Mouse (Mus musculus) cortical plate, adult 2 months (tissue): ENCODE measurements around the gene Wdr25. TPM values are rescaled to one million over a fixed set of nuclear protein-coding genes. Genes with fewer than 3 reads are reported as not detected.

ENCODE experiments used
- H3K27ac ChIP-seq: fragments of 200-500 bp; 2 replicates; pipeline ENCODE4 v1.5.1; 2012; ENCODE audit warnings: low read length, control low read depth, inconsistent platforms; ENCODE audit not compliant: insufficient read depth
- H3K4me1 ChIP-seq: fragments of 200-500 bp; 2 replicates; pipeline ENCODE4 v1.6.1; 2011; ENCODE audit warnings: low read length; ENCODE audit not compliant: control insufficient read depth, insufficient read depth
- H3K4me3 ChIP-seq: fragments of 200-500 bp; 2 replicates; pipeline ENCODE4 v1.5.1; 2011; ENCODE audit warnings: mild to moderate bottlenecking, low read length, control low read depth; ENCODE audit not compliant: insufficient read depth
- CTCF ChIP-seq: fragments of 200-500 bp; IDR thresholded peaks from 2 replicates; pipeline ENCODE4 v1.5.1; 2011; ENCODE audit warnings: mild to moderate bottlenecking, control low read depth, low read length; ENCODE audit not compliant: insufficient read depth; ENCODE audit errors: extremely low read depth
- POLR2A ChIP-seq: fragments of 200-500 bp; IDR thresholded peaks from 2 replicates; pipeline ENCODE4 v1.6.1; 2011; ENCODE audit warnings: mild to moderate bottlenecking, low read length, control low read depth; ENCODE audit not compliant: insufficient read depth; ENCODE audit errors: extremely low read depth
- polyA plus RNA-seq: library from polyadenylated mRNA; depleted of rRNA; stranded (reverse); fragments of >200 nt; gene quantifications from 2 replicates; pipeline ENCODE4 v1.2.3, GENCODE M21; 2012

The Wdr25 gene
- polyA plus RNA-seq, 1 experiment: 13.6 TPM

- no peak overlapping the region for H3K4me3 ChIP-seq
- H3K4me1 ChIP-seq: no peaks in the 10 kb centered on the region
- TF ChIP-seq POLR2A (no peak), CTCF (no peak)
- H3K27ac ChIP-seq: no peak overlapping the region
These were observed 86.5 kb downstream of the Wdr25 start for GRCm38 (mm10) chr12:108979977-108980376.

GRCm38 (mm10) chr12:108981941-108982683 lies 88.7 kb downstream of the Wdr25 start:
- H3K27ac ChIP-seq: no peak overlapping the region
- TF ChIP-seq CTCF (no peak), POLR2A (no peak)
- H3K4me1 ChIP-seq: no peaks in the 10 kb centered on the region

GRCm38 (mm10) chr12:108982684-108982960 lies 89.2 kb downstream of the Wdr25 start:
- no peak overlapping the region for H3K4me3 ChIP-seq
- no peak overlapping the region for H3K27ac ChIP-seq
- no peaks in the 10 kb centered on the region for H3K4me1 ChIP-seq
- TF ChIP-seq POLR2A (no peak), CTCF (no peak)

More at GRCm38 (mm10) chr12:108981941-108982683, 88.7 kb downstream of the Wdr25 start:
- no peak overlapping the region for H3K4me3 ChIP-seq

- TF ChIP-seq POLR2A (no peak), CTCF (no peak)
- H3K27ac ChIP-seq: no peak overlapping the region
- H3K4me3 ChIP-seq: no peak overlapping the region
- no peaks in the 10 kb centered on the region for H3K4me1 ChIP-seq
These were observed 90.1 kb downstream of the Wdr25 start for GRCm38 (mm10) chr12:108983496-108983895.

GRCm38 (mm10) chr12:108984471-108984870 lies 91.0 kb downstream of the Wdr25 start:
- Histone ChIP-seq H3K4me3 (no peak overlapping the region), H3K4me1 (no peaks in the 10 kb centered on the region), H3K27ac (no peak overlapping the region)
- no peak for TF ChIP-seq POLR2A
- TF ChIP-seq CTCF: no peak

GRCm38 (mm10) chr12:108985025-108985424 lies 91.6 kb downstream of the Wdr25 start:
- no peak overlapping the region for H3K27ac ChIP-seq
- TF ChIP-seq POLR2A: no peak
- no peak for TF ChIP-seq CTCF

GRCm38 (mm10) chr12:108987448-108987847 lies 94.0 kb downstream of the Wdr25 start:
- H3K27ac ChIP-seq: no peak overlapping the region
- no peak overlapping the region for H3K4me3 ChIP-seq
- TF ChIP-seq CTCF (no peak), POLR2A (no peak)
- H3K4me1 ChIP-seq: no peaks in the 10 kb centered on the region

More at GRCm38 (mm10) chr12:108985025-108985424, 91.6 kb downstream of the Wdr25 start:
- Histone ChIP-seq H3K4me3 (no peak overlapping the region), H3K4me1 (no peaks in the 10 kb centered on the region)

GRCm38 (mm10) chr12:108990425-108990824 lies 97.0 kb downstream of the Wdr25 start:
- Histone ChIP-seq H3K4me1 (no peaks in the 10 kb centered on the region), H3K4me3 (no peak overlapping the region), H3K27ac (no peak overlapping the region)
- TF ChIP-seq CTCF (no peak), POLR2A (no peak)

- Histone ChIP-seq H3K4me3 (no peak overlapping the region), H3K4me1 (no peaks in the 10 kb centered on the region), H3K27ac (no peak overlapping the region)
- TF ChIP-seq CTCF: no peak
- TF ChIP-seq POLR2A: no peak
These were observed 99.6 kb downstream of the Wdr25 start for GRCm38 (mm10) chr12:108993046-108993445.

GRCm38 (mm10) chr12:108994436-108995031 lies 101.1 kb downstream of the Wdr25 start:
- TF ChIP-seq CTCF (no peak), POLR2A (no peak)
- no peak overlapping the region for H3K4me3 ChIP-seq
- no peak overlapping the region for H3K27ac ChIP-seq
- H3K4me1 ChIP-seq: no peaks in the 10 kb centered on the region
